Mouse (Mus musculus) liver, embryonic 11.5 days (tissue): Measurements from ENCODE around the gene Fads1. TPM values are rescaled to one million over a fixed set of nuclear protein-coding genes. Genes with fewer than 3 reads are reported as not detected.
A peak's percentile ranks its signal among the peaks of the same experiment; 100 is the strongest.

Experiments
- ATAC-seq: fragments of 200-750 bp; cut with Nextera tagmentation; replicated peaks from 2 replicates; pipeline ENCODE4 v1.8.0; 2017; ENCODE audit warnings: moderate number of reproducible peaks, mild to moderate bottlenecking, moderate TSS enrichment, moderate library complexity; ENCODE audit not compliant: low FRiP score
- DNase-seq: peaks from one replicate; pipeline ENCODE4 v3.0.0-alpha.2; 2017; ENCODE audit warnings: low spot score
- H3K27ac ChIP-seq: fragments of 300-500 bp; sonication (generic); 2 replicates; pipeline ENCODE4 v1.5.1; 2014; ENCODE audit warnings: mild to moderate bottlenecking, low read depth, low read length, control low read depth
- H3K27me3 ChIP-seq: fragments of 300-500 bp; sonication (generic); replicated peaks from 2 replicates; pipeline ENCODE4 v1.6.1; 2014; ENCODE audit warnings: low read length, mixed read lengths; ENCODE audit not compliant: control insufficient read depth, insufficient read depth
- H3K36me3 ChIP-seq: fragments of 300-500 bp; sonication (generic); 2 replicates; pipeline ENCODE4 v1.6.1; 2014; ENCODE audit warnings: mild to moderate bottlenecking, low read length, moderate library complexity, mixed read lengths; ENCODE audit not compliant: control insufficient read depth, insufficient read depth
- H3K4me1 ChIP-seq: fragments of 300-500 bp; sonication (generic); replicated peaks from 2 replicates; pipeline ENCODE4 v1.6.1; 2014; ENCODE audit warnings: low read length, mixed read lengths; ENCODE audit not compliant: control insufficient read depth, insufficient read depth
- H3K4me2 ChIP-seq: fragments of 300-500 bp; sonication (generic); 2 replicates; pipeline ENCODE4 v1.6.1; 2014; ENCODE audit warnings: mild to moderate bottlenecking, control low read depth, moderate library complexity
- H3K4me3 ChIP-seq: fragments of 300-500 bp; sonication (generic); 2 replicates; pipeline ENCODE4 v1.5.1; 2014; ENCODE audit warnings: low read depth, low read length, control low read depth
- H3K9ac ChIP-seq: fragments of 300-500 bp; sonication (generic); 2 replicates; pipeline ENCODE4 v1.6.1; 2014; ENCODE audit warnings: low read depth, low read length, control low read depth
- H3K9me3 ChIP-seq: fragments of 300-500 bp; sonication (generic); 2 replicates; pipeline ENCODE4 v1.6.1; 2016; ENCODE audit warnings: low read length, inconsistent platforms, mixed read lengths; ENCODE audit not compliant: control insufficient read depth
- WGBS: fragments of 180-500 bp; shearing (Covaris S2); extraction: QIAGEN DNeasy Blood & Tissue Kit; methylation state at CpG from one replicate; pipeline ENCODE4 v1.1.7; 2014; 5-methylcytosine and 5-hydroxymethylcytosine counted together
- polyA plus RNA-seq: library from polyadenylated mRNA; unstranded; fragments of >200 nt; fragmentation: Nextera tagmentation; extraction: Ambion mirVana; gene quantifications from 2 replicates; pipeline ENCODE4 v1.2.1, GENCODE M21; 2014

The Fads1 gene
- polyA plus RNA-seq, 1 experiment from 2014 or later = 113 TPM

DNA sequence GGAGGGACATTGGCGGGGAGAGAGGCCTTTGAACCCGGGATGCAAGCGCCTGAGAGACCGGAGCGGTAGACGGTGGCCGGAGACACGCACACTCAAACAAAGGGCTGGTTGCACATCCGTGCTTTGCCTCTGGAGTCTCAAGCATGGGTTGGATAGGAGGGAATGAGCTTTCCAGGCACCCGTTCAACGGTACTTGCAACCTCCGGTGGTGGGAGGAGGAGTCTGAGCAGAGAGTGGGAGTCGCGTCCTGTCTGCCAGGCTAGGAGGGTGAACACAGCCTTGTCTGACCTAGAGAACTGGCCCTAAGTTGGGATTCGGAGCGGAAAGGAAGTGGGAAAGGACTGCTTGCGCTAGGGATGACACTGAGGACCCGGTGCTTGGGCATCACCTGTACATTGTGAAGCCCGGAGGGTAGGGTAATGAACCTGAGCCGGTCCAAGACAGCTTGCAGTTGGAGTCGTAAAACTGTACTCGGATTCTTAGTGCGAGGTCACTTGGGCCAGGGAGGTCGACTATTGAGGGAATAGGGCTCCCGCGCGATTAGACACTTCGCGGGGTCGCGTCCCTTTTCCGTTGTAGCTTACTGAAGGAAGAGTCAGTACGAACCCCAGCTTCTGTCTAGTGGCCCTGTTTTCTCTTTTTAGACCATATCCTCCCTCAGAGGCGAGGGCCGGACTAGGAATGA, 753 bp downstream of the Fads1 start:
- DNase-seq (peak; percentile 73), ATAC-seq (peak; percentile 56)
- 2% methylated on average over 35 of the region's 35 CpGs for WGBS
- H3K4me1 ChIP-seq = peaks cover 9% of the 10 kb centered on the region
- no peaks in the 10 kb centered on the region for H3K9me3 ChIP-seq
- peak overlapping the region; percentile 93 for H3K4me2 ChIP-seq
- H3K27me3 ChIP-seq = no peaks in the 10 kb centered on the region
- peak overlapping the region; percentile 86 for H3K4me3 ChIP-seq
- peaks cover 29% of the 10 kb centered on the region for H3K36me3 ChIP-seq
- H3K9ac ChIP-seq = peak overlapping the region; percentile 95
- H3K27ac ChIP-seq = peak overlapping the region; percentile 87

DNA sequence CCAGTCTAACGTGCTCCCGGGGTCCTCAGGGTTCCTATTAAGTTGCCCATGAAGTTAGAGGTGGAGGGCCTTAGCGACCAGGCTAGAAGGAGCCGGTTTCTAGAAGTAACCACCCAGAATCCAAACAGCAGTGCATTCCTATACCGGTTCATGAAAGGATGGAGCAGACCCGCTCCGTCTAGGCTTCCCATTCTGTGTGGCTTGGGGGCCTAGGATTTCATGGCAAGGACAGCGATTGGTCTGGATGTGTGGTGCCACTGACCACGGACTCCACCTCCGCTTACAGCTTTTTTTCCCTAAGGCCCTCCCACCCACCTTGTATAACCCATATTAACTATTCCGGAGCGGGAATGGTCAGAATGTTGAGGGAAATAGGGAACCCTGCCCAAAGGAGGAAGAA, 1.4 kb downstream of the Fads1 start:
- Histone ChIP-seq H3K4me3 (peak overlapping the region; percentile 86), H3K27me3 (no peaks in the 10 kb centered on the region), H3K4me2 (peak overlapping the region; percentile 93), H3K9me3 (no peaks in the 10 kb centered on the region), H3K27ac (peak overlapping the region; percentile 87; the same call in 1 of the 2 replicates), H3K4me1 (peaks cover 9% of the 10 kb centered on the region), H3K36me3 (peaks cover 36% of the 10 kb centered on the region), H3K9ac (peak overlapping the region; percentile 95)
- DNase-seq (no peak), ATAC-seq (peak; percentile 12; the same call in 1 of the 2 replicates)
- WGBS = 34% methylated on average over 12 of the region's 12 CpGs

DNA sequence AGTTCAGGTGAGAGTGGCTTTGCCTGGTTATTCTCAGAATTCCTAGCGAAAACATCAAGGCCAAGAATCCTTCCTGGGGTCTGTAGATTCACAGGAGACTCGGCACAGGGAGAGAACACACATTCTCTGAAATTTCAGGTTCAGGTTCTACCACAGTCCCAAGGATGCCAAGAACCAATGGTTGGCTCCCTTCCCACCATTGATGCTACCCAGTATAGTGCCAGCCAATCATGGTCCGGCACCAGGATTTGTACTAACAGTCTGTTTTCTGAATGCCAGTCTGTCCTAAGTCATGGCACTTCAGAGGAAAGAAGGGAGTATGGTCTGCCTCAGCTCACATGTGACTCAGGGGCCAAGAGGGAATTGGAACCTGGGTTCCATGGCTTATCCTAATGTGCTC, 3.2 kb downstream of the Fads1 start:
- Histone ChIP-seq H3K27ac (no peak overlapping the region), H3K4me2 (no peak overlapping the region), H3K36me3 (peaks cover 51% of the 10 kb centered on the region), H3K4me1 (peaks cover 9% of the 10 kb centered on the region), H3K27me3 (no peaks in the 10 kb centered on the region), H3K4me3 (no peak overlapping the region), H3K9me3 (no peaks in the 10 kb centered on the region), H3K9ac (no peak overlapping the region; the same call in 1 of the 2 replicates)
- no peak for DNase-seq
- WGBS = 93% methylated on average over 3 of the region's 3 CpGs
- ATAC-seq = no peak

DNA sequence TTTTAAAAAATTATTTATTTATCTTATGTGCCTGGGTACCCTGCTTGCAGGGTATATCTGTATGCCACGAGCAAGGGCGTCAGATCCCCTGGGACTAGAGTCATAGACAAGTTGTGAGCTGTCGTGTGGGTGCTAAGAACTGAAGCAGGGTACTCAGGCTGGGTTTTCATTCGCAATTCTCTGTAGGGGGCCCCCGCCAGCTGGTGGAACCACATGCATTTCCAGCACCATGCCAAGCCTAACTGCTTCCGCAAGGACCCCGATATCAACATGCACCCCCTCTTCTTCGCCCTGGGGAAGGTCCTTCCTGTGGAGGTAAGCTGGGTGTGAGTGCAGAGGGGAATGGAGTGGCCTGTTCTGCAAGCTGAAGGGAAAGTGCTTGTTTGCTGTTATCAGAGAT, 3.9 kb downstream of the Fads1 start:
- H3K9me3 ChIP-seq = no peaks in the 10 kb centered on the region
- 91% methylated on average over 8 of the region's 8 CpGs for WGBS
- no peaks in the 10 kb centered on the region for H3K27me3 ChIP-seq
- H3K4me2 ChIP-seq = no peak overlapping the region
- H3K4me1 ChIP-seq = peaks cover 15% of the 10 kb centered on the region
- ATAC-seq = no peak
- H3K27ac ChIP-seq = no peak overlapping the region
- no peak for DNase-seq
- H3K4me3 ChIP-seq = no peak overlapping the region
- peaks cover 58% of the 10 kb centered on the region for H3K36me3 ChIP-seq
- H3K9ac ChIP-seq = no peak overlapping the region

DNA sequence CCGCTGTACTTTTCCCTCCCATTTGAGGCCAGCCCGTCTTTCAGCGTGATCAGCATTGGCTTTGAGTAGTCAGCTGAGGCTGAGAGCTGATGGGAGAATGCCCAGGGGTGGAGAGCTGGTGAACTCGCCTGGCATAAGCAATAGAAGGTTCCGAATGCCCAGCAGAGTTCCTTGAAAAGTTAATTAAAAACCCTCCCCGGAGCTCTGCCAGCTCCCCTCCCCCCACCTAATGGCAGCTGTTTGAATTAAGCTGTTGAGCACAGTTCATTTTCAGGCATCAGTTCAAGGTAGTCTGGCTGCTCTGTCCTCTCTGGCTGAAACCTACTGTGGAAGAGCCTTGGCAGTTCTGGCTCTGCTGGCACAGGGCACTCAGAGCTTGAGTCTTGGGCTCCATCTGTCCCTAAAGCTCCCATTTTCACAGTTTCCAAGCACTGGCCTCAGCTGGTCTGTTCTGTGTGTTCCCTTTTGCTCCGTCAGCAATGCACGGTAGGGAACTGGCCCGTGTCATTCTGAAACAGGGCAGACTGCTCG, 5.7 kb downstream of the Fads1 start:
- no peak for DNase-seq
- WGBS = 88% methylated on average over 10 of the region's 10 CpGs
- H3K27ac ChIP-seq = no peak overlapping the region

DNA sequence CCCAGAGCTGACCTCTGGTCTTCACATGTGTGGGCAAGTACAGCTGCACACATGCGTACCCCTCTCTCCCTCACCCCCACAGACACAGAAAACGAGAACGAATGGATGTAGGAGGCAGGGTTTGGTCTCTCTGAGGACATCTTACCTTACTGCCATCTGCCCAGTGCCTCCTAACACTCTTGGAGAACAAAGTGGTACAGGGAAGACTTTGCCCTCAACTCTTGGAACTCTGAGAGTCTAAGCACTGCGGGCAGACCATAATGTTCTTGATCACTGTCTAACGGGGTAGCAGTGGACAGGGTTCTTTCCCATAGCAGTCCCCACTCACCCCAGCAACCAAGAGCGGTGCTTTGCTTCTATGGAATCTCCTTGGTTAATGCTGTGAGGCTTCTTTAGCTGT, 6.3 kb downstream of the Fads1 start:
- no peaks in the 10 kb centered on the region for H3K27me3 ChIP-seq
- no peaks in the 10 kb centered on the region for H3K9me3 ChIP-seq
- H3K4me1 ChIP-seq = peaks cover 12% of the 10 kb centered on the region
- H3K27ac ChIP-seq = no peak overlapping the region
- no peak for ATAC-seq
- WGBS = 89% methylated on average over 6 of the region's 6 CpGs
- no peak for DNase-seq
- no peak overlapping the region for H3K9ac ChIP-seq
- H3K4me2 ChIP-seq = no peak overlapping the region
- H3K4me3 ChIP-seq = no peak overlapping the region
- peaks cover 77% of the 10 kb centered on the region for H3K36me3 ChIP-seq

More for the DNA sequence above, 5.7 kb downstream of the Fads1 start:
- no peaks in the 10 kb centered on the region for H3K27me3 ChIP-seq
- peaks cover 15% of the 10 kb centered on the region for H3K4me1 ChIP-seq
- no peaks in the 10 kb centered on the region for H3K9me3 ChIP-seq
- H3K36me3 ChIP-seq = peaks cover 71% of the 10 kb centered on the region
- no peak for ATAC-seq
- no peak overlapping the region for H3K4me3 ChIP-seq
- no peak overlapping the region for H3K4me2 ChIP-seq
- no peak overlapping the region for H3K9ac ChIP-seq

DNA sequence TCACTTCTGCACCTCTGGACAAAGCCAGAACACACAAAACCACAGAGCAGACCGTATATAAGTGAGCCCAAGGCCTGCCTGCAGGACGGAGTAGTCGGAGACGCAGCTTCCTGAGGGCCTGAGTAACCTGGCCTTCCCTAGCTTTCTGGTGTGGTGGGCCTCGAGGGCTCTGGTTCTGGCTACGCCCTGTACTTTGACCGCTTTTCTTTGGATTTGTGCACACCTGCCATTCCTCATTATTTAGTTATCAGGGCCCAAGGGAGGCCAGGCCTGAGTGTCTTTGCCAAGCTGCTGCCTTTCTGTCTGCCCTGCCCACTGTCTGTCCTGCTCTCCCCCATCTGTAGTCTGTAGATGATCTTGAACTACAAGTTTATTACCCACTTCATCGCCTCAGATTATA, 7.3 kb downstream of the Fads1 start:
- H3K4me2 ChIP-seq = no peak overlapping the region
- no peak overlapping the region for H3K9ac ChIP-seq
- no peak for DNase-seq
- H3K27ac ChIP-seq = no peak overlapping the region
- H3K9me3 ChIP-seq = no peaks in the 10 kb centered on the region
- peaks cover 6% of the 10 kb centered on the region for H3K4me1 ChIP-seq
- no peak for ATAC-seq
- 91% methylated on average over 8 of the region's 8 CpGs for WGBS
- H3K36me3 ChIP-seq = peaks cover 86% of the 10 kb centered on the region
- H3K4me3 ChIP-seq = no peak overlapping the region
- no peaks in the 10 kb centered on the region for H3K27me3 ChIP-seq

DNA sequence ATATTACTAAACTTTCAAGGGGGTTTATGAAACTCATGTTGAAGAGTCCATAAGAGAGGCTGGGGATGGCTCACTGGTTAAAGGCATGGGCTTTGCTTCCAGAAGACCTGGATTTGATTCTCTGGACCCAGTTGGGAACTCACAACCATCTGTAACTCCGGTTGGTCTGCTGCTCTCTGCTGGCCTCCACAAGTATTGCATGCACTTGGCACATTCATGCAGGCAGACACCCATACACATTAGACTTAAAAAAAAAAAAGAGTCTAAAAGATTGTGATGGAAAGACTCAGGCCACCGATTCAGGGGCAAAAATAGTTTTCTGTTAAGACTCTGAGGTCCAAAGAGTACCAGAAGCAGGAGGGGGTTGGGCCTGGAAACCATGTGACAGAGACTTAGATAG, 8.1 kb downstream of the Fads1 start:
- peak; percentile 58 for DNase-seq
- no peak; the same call in 1 of the 2 replicates for ATAC-seq
- 34% methylated on average over 2 of the region's 2 CpGs for WGBS

DNA sequence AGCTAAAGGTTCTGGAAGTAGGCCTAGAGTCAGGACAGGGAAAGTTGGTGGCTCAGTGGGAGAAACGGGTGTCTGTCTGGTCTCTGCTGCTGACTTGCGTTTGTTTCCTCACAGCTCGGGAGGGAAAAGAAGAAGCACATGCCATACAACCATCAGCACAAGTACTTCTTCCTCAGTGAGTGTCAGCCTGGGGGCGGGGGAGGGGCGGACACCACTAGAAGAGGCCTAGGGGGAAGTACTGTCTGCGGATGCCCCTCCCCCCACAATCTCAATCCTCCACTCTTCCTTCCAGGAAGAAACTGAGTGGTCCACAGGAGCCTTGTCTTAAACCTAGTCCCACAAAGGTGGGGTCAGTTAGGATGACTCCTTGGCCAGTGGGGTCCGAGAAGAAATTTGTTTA, 8.6 kb downstream of the Fads1 start:
- DNase-seq (no peak), ATAC-seq (no peak)
- Histone ChIP-seq H3K36me3 (peaks cover 84% of the 10 kb centered on the region), H3K27me3 (no peaks in the 10 kb centered on the region), H3K27ac (peak overlapping the region; percentile 28; the same call in 1 of the 2 replicates), H3K4me2 (no peak overlapping the region), H3K4me3 (no peak overlapping the region), H3K9me3 (no peaks in the 10 kb centered on the region), H3K9ac (no peak overlapping the region), H3K4me1 (peaks cover 6% of the 10 kb centered on the region)
- 48% methylated on average over 7 of the region's 7 CpGs for WGBS

More for the DNA sequence above, 8.1 kb downstream of the Fads1 start:
- Histone ChIP-seq H3K36me3 (peaks cover 84% of the 10 kb centered on the region), H3K27me3 (no peaks in the 10 kb centered on the region), H3K9ac (no peak overlapping the region), H3K4me2 (no peak overlapping the region), H3K27ac (peak overlapping the region; percentile 28; the same call in 1 of the 2 replicates), H3K4me3 (no peak overlapping the region), H3K4me1 (peaks cover 6% of the 10 kb centered on the region), H3K9me3 (no peaks in the 10 kb centered on the region)
